Mouse (Mus musculus) neural tube, embryonic 15.5 days (tissue): ENCODE measurements around the gene Catsperg1. TPM values are rescaled to one million over a fixed set of nuclear protein-coding genes. Genes with fewer than 3 reads are reported as not detected.
"Not testable (repeated sequence)": the region's sequence is repeated elsewhere in the genome, so short reads cannot be mapped to it uniquely, and the experiment has no call there.

Experiments used
- ATAC-seq: fragments of 200-750 bp; cut with Nextera tagmentation; 2 replicates; pipeline ENCODE4 v1.8.0; 2017; ENCODE audit warnings: mild to moderate bottlenecking, moderate TSS enrichment, moderate library complexity; ENCODE audit not compliant: low FRiP score
- H3K27ac ChIP-seq: fragments of 300-500 bp; sonication (generic); replicated peaks from 2 replicates; pipeline ENCODE4 v1.5.1; 2015; ENCODE audit warnings: mild to moderate bottlenecking, inconsistent platforms
- H3K27me3 ChIP-seq: fragments of 300-500 bp; sonication (generic); replicated peaks from 2 replicates; pipeline ENCODE4 v1.6.1; 2015; ENCODE audit warnings: inconsistent platforms
- H3K36me3 ChIP-seq: fragments of 300-500 bp; sonication (generic); 2 replicates; pipeline ENCODE4 v1.6.1; 2015; ENCODE audit warnings: inconsistent platforms
- H3K4me1 ChIP-seq: fragments of 300-500 bp; sonication (generic); 2 replicates; pipeline ENCODE4 v1.6.1; 2015; ENCODE audit warnings: inconsistent platforms
- H3K4me2 ChIP-seq: fragments of 300-500 bp; sonication (generic); 2 replicates; pipeline ENCODE4 v1.6.1; 2015; ENCODE audit warnings: inconsistent platforms, mild to moderate bottlenecking, moderate library complexity
- H3K4me3 ChIP-seq: fragments of 300-500 bp; sonication (generic); replicated peaks from 2 replicates; pipeline ENCODE4 v1.5.1; 2015; ENCODE audit warnings: mild to moderate bottlenecking, inconsistent platforms
- H3K9ac ChIP-seq: fragments of 300-500 bp; sonication (generic); replicated peaks from 2 replicates; pipeline ENCODE4 v1.6.1; 2015; ENCODE audit warnings: mild to moderate bottlenecking, inconsistent platforms
- H3K9me3 ChIP-seq: fragments of 300-500 bp; sonication (generic); replicated peaks from 2 replicates; pipeline ENCODE4 v1.6.1; 2016; ENCODE audit warnings: inconsistent platforms
- WGBS: fragments of 180-500 bp; shearing (Covaris S2); methylation state at CpG from one replicate; pipeline ENCODE4 v1.1.7; 2015; ENCODE audit warnings: mixed read lengths; 5-methylcytosine and 5-hydroxymethylcytosine counted together
- polyA plus RNA-seq: library from polyadenylated mRNA; unstranded; fragments of >200 nt; fragmentation: Nextera tagmentation; extraction: Ambion mirVana; gene quantifications from 2 replicates; pipeline ENCODE4 v1.2.1, GENCODE M21; 2015

The Catsperg1 gene
- polyA plus RNA-seq, 1 experiment from 2014 or later: 4.4 TPM

DNA sequence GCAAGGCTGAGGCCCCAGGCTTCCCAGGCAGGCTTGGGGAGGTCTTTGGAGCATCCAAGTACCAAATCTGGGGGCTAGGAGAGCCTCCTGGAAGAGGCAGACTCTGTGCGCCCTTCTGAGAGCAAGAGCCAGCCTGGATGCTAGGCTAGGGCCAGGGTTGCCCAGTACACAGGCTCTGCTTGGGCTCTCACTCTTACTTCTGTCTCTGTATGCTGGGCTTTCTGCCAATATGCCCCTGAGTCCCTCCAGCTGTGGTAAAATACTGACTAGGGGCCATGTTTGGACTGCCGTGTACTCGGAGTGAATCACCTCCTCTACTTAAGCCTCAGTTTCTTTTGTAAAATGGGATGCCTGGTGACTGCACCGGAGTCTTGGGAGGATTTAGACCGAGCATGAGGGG, 32.2 kb upstream of the Catsperg1 start:
- ATAC-seq: no peak
- no peak overlapping the region for H3K4me3 ChIP-seq
- H3K27ac ChIP-seq: no peak overlapping the region
- 0 out of 2 replicates have a peak, but pooled peaks cover 5% of the 10 kb centered on the region for H3K4me1 ChIP-seq
- WGBS: 87% methylated on average over 5 of the region's 5 CpGs
- peaks cover 28% of the 10 kb centered on the region for H3K27me3 ChIP-seq
- H3K4me2 ChIP-seq: no peak overlapping the region
- peaks cover 23% of the 10 kb centered on the region for H3K36me3 ChIP-seq
- no peak overlapping the region for H3K9ac ChIP-seq
- H3K9me3 ChIP-seq: no peaks in the 10 kb centered on the region

DNA sequence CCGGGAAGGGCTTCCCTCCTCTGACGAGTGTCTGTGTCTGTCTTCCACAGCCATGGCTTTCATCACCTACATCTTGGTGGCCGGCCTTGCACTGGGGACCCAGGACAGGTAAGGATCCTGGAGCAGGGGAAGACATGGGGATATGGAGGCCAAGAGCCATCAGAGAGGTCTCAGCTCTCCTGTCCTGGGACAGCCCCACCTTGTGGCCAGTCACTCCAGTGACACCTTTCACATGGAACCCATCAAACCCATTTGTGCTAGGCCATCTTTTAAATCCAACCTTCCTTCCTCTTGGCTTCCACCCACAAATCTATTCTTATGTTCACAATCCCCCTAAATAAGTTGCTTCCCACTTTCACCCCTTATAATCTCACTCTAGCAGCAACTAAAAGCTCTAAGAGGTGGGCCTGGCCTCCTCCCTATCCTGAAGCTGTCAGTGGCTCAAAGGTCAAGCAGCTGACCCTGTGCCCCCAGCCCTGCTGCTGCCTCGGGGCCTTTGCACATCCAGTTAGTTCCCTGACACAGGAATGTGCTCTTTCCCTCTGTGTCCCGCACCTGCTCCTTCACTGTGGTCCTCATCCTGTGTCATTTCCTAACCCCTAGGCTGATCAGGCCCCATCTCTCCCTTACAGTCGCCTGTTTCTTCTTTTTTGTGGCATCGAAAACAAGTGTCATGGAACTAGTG, 31.0 kb upstream of the Catsperg1 start:
- ATAC-seq: no peak
- 95% methylated on average over 7 of the region's 7 CpGs for WGBS
- peaks cover 23% of the 10 kb centered on the region for H3K36me3 ChIP-seq
- H3K27ac ChIP-seq: no peak overlapping the region
- H3K4me1 ChIP-seq: 0 out of 2 replicates have a peak, but pooled peaks cover 5% of the 10 kb centered on the region
- no peak overlapping the region for H3K4me3 ChIP-seq
- H3K9me3 ChIP-seq: no peaks in the 10 kb centered on the region
- H3K4me2 ChIP-seq: no peak overlapping the region
- peaks cover 28% of the 10 kb centered on the region for H3K27me3 ChIP-seq
- no peak overlapping the region for H3K9ac ChIP-seq

DNA sequence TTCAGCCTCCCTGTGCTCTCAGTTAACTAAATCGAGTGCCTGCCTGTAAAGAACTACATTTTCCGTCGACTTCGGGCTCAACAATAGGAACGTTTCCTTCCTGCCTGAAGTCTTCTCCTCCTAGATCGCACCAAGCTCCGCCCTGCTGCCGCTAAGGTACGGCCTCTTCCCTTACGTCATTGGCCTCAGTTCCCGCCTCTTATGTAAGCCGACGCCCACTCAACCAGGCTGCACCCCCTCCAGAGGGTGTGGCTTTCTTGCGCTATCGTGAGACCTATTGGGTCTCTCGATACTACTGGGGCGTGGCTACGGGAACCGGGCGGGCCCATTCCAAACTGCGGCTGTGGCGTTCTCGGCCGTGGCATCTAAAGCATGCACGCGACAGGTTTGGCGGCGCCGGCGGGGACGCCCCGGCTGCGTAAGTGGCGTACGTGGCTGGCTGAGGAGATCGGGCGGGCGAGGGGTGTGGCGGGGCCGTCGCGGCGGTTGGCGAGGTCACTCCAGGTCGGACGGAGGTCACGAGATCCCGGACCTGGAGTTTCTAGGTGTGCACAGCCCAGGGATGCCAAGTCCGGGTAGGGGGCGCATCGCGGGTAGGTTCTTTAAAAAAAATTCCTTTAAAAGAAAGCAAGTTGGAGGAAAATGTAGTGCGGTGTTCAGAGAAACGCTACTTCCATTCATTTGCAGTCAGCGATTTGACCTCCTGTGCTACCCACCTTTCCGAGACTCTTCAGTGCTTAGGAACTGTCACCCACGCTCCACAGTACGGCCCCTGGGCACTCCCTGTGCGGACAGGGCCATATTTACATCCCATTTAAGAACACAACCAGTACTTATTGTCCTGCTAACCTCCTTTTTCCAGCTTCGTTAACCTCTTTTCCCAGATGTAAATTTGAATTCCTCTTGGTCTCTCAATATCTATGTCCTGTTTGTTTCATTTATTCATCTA, 24.5 kb upstream of the Catsperg1 start, which contains the start of gene Yif1b:
Yif1b (plus strand) TSS at position 311 of the 949 bp plus-strand sequence.
- peak within 1 kb of the TSS; percentile 74 for H3K4me3 ChIP-seq
- no peaks in the 10 kb centered on the region for H3K9me3 ChIP-seq
- peak within 1 kb of the TSS; percentile 77 for H3K9ac ChIP-seq
- WGBS: under 1% methylated on average over 60 of the region's 60 CpGs
- peak; percentile 99 for ATAC-seq
- H3K27me3 ChIP-seq: peaks cover 10% of the 10 kb centered on the region
- H3K36me3 ChIP-seq: no peaks in the 10 kb centered on the region
- H3K27ac ChIP-seq: peak within 1 kb of the TSS; percentile 94
- peak within 1 kb of the TSS; percentile 81 for H3K4me2 ChIP-seq
- peaks cover 12% of the 10 kb centered on the region for H3K4me1 ChIP-seq

DNA sequence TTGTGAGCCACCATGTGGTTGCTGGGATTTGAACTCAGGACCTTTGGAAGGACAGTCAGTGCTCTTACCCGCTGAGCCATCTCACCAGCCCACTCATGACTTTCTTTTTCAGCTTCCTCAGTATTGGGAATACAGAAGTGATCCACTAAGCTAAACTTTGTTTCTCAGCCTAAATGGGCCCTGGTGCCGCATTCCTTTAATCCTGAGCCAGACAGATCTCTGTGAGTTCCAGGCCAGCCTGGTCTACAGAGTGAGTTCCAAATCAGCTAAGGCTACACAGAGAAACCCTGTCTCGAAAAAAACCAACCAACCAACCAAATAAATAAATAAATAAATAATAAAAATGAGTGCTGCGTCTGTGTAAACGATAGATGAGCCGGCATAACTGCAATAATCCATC, 23.8 kb upstream of the Catsperg1 start:
- not testable (repeated sequence) for H3K9me3 ChIP-seq, H3K36me3 ChIP-seq
- Histone ChIP-seq H3K4me1 (peaks cover 13% of the 10 kb centered on the region), H3K4me2 (peak overlapping the region; percentile 81), H3K27me3 (peaks cover 16% of the 10 kb centered on the region), H3K27ac (peak overlapping the region; percentile 94), H3K4me3 (peak overlapping the region; percentile 74), H3K9ac (peak overlapping the region; percentile 58)
- WGBS: 26% methylated on average over 6 of the region's 6 CpGs
- ATAC-seq: peak; percentile 25; the same call in 1 of the 2 replicates

DNA sequence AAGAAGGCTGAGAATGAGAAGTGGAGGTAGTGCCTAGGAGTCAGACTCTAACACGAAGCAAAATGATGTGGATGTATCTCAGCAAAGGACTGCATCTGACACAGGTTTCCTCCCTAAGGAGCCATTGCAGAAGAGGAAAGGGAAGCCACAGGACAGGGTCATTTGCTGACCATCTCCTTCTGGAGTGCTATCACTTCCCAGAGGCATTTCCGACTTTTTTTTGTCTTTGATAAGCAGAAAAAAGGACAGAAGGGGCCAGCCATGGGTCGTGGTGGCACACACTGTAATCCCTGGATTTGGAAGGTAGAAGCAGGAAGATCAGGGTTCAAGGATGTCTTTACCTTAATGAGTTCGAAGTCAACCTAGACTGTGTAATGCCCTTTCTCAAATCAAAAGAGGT, 22.8 kb upstream of the Catsperg1 start:
- Histone ChIP-seq H3K9ac (no peak overlapping the region), H3K9me3 (no peaks in the 10 kb centered on the region), H3K36me3 (no peaks in the 10 kb centered on the region), H3K27ac (no peak overlapping the region), H3K4me3 (no peak overlapping the region), H3K27me3 (peaks cover 26% of the 10 kb centered on the region), H3K4me1 (peaks cover 21% of the 10 kb centered on the region), H3K4me2 (no peak overlapping the region)
- WGBS: 90% methylated on average over 4 of the region's 4 CpGs
- no peak for ATAC-seq

DNA sequence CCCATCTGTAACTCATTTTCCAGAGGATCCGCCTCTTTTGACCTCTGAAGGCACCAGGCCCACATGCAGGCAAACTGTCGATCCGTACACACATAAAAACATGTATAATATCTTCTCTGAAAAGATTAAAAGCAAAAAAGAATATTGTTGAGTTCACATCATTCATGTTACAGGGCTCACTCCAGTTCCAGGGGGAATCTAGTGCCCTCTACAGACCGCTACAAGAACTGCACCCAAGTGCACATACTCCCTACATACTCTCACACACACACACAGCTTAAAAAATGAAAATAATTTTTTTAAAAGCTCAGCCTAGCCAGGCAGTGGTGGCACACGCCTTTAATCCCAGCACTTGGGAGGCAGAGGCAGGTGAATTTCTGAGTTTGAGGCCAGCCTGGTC, 20.8 kb upstream of the Catsperg1 start:
- Histone ChIP-seq H3K9me3 (no peaks in the 10 kb centered on the region), H3K4me2 (no peak overlapping the region), H3K27me3 (peaks cover 43% of the 10 kb centered on the region), H3K27ac (no peak overlapping the region), H3K9ac (no peak overlapping the region), H3K4me1 (peaks cover 20% of the 10 kb centered on the region), H3K4me3 (no peak overlapping the region), H3K36me3 (no peaks in the 10 kb centered on the region)
- 80% methylated on average over 5 of the region's 5 CpGs for WGBS
- ATAC-seq: no peak

DNA sequence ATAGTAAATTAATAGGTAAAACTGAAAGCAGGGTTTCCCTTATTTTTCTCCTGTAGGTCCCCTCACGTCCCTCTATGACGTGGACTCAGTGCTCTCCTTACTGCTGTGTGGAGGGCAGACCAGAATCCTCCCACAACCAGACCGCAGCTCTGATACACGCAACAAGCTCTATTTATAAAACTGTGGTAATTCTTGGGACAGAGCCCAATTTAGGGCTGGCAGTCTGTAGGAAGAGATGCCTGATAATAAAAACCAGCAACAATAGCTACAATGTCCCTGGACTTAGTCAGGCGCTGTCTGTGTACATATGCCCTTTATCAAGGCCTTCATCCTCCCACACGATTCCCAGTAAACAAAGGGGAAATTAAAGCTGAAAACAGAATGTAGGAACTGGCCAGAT, 19.9 kb upstream of the Catsperg1 start:
- 77% methylated on average over 6 of the region's 6 CpGs for WGBS
- no peaks in the 10 kb centered on the region for H3K9me3 ChIP-seq
- no peak overlapping the region for H3K9ac ChIP-seq
- H3K27ac ChIP-seq: no peak overlapping the region
- peaks cover 11% of the 10 kb centered on the region for H3K4me1 ChIP-seq
- no peaks in the 10 kb centered on the region for H3K36me3 ChIP-seq
- no peak overlapping the region for H3K4me3 ChIP-seq
- no peak for ATAC-seq
- H3K27me3 ChIP-seq: peaks cover 45% of the 10 kb centered on the region
- no peak overlapping the region for H3K4me2 ChIP-seq

DNA sequence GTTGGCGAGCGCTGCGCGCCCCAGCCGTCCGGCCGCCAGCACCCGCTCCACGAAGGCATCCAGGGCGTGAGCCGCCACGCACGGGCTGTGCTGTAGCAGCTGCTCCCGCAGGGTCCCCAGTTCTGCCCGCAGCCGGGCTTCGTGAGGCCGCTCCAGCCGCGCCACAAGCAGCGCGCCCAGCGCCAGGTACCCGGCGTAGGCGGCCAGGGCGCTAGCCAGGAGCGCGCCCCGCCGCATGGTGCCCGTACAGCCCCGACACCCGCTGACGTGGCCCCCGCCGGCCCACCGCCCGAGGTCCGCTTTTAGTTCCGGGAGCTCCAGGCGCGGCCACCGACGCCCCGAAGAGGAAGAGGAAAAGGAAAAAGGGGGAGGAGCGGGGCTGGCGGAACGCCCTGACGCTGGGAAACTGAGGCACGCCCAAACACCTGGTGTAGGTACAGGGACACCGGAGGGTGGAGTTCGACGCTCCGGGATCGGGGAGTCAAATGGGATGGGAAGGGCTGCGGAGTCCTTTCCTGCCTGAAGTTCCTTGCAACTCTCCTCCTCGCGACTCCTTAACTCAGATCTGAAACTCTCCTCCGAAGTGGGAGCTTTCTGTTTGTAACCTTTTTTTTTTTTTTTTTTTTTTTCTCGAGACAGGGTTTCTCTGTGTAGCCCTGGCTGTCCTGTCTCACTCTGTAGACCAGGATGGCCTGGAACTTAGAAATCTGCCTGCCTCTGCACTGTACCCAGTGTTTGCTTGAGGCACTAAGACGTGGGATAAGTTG, 18.6 kb upstream of the Catsperg1 start, which contains the start of gene Kcnk6:
Kcnk6 (minus strand) TSS at position 269 of the 767 bp plus-strand sequence.
- Histone ChIP-seq H3K9ac (peak within 1 kb of the TSS; percentile 52), H3K4me3 (peak within 1 kb of the TSS; percentile 50), H3K27ac (no peak within 1 kb of the TSS), H3K27me3 (peaks cover 45% of the 10 kb centered on the region), H3K4me1 (peaks cover 9% of the 10 kb centered on the region), H3K36me3 (no peaks in the 10 kb centered on the region), H3K9me3 (no peaks in the 10 kb centered on the region), H3K4me2 (peak within 1 kb of the TSS; percentile 96)
- 0 out of 2 replicates have a peak, but pooled peaks have one; percentile 16 for ATAC-seq
- under 1% methylated on average over 62 of the region's 62 CpGs for WGBS

DNA sequence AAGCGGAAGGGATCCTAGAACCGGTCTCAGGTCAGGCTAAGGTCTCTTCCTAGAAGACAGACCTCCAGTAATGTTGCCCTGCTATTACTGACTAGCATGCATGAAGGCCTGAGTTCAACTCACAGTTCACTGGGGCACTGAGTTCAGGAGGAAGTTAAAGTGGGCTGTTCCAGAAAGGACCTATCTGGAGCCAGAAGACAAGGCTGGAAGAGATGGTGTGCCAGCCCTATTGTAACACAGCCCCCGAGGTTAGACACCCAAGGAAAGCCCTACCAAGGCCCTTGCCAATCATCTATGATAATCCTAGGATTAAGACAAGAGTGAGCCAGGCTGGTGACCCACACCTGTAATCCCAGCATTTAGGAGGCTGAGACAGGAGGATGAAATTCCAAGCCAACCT, 17.7 kb upstream of the Catsperg1 start:
- peaks cover 9% of the 10 kb centered on the region for H3K4me1 ChIP-seq
- H3K4me3 ChIP-seq: peak overlapping the region; percentile 50
- H3K9ac ChIP-seq: no peak overlapping the region
- no peak for ATAC-seq
- peak overlapping the region; percentile 96 for H3K4me2 ChIP-seq
- H3K9me3 ChIP-seq: no peaks in the 10 kb centered on the region
- peaks cover 45% of the 10 kb centered on the region for H3K27me3 ChIP-seq
- WGBS: 60% methylated on average over 3 of the region's 3 CpGs
- no peak overlapping the region for H3K27ac ChIP-seq
- no peaks in the 10 kb centered on the region for H3K36me3 ChIP-seq

DNA sequence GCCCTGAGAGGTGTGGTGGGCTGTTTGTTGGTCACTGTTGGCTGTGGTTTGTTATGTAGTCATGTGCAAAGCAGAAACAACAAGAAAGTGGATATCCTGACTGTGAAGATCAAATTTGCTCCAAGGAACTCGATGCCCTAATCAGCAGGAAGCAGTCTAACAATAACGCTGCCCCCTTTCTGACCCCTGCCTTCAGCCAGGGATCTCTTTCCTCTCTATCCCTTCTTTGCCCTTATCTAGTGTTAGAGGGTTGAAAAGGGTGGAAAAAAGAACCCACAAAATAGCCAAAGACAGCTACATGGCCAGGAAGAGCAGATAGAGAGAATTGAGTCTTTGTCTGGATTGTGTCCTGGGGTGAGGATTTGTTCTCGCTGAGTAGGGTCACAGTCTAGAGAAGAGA, 16.7 kb upstream of the Catsperg1 start:
- no peak overlapping the region for H3K4me2 ChIP-seq
- H3K27me3 ChIP-seq: peaks cover 45% of the 10 kb centered on the region
- no peaks in the 10 kb centered on the region for H3K9me3 ChIP-seq
- H3K4me3 ChIP-seq: no peak overlapping the region
- H3K4me1 ChIP-seq: peaks cover 10% of the 10 kb centered on the region
- WGBS: 42% methylated on average over 3 of the region's 3 CpGs
- H3K27ac ChIP-seq: no peak overlapping the region
- no peak for ATAC-seq
- no peaks in the 10 kb centered on the region for H3K36me3 ChIP-seq
- no peak overlapping the region for H3K9ac ChIP-seq

DNA sequence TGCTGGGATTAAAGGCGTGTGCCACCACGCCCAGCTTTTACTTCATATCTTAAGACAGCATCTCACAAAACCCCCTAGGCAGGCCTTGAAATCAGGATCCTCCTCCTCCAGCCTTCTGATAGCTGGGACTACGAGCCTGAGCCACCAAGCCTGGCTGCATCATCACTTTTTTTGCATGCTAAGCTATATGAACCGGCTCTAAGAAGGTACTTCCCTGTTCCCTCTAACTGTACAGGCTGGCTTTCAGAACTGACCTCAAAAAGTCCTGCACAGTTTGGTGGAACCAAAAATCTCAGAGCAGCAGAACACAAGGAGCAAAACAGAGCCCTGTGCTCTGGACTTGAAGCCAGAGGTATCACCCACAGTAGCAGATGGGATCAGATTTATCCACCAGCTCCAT, 14.4 kb upstream of the Catsperg1 start:
- no peaks in the 10 kb centered on the region for H3K36me3 ChIP-seq
- H3K4me1 ChIP-seq: peaks cover 20% of the 10 kb centered on the region
- 81% methylated on average over 4 of the region's 4 CpGs for WGBS
- H3K9ac ChIP-seq: no peak overlapping the region
- H3K27me3 ChIP-seq: peaks cover 35% of the 10 kb centered on the region
- H3K4me3 ChIP-seq: no peak overlapping the region
- no peak overlapping the region for H3K4me2 ChIP-seq
- no peak for ATAC-seq
- no peak overlapping the region for H3K27ac ChIP-seq
- no peaks in the 10 kb centered on the region for H3K9me3 ChIP-seq
